Mouse (Mus musculus) gastrocnemius, postnatal 14 days (tissue): ENCODE measurements at regions not wholly inside any gene's neighbourhood (a gene's known extent, or its start where the extent isn't known, plus 50 kb on each side); places are given as distances from the start of the nearest gene placed in this dataset.

Experiments
- DNase-seq: peaks from one replicate; pipeline ENCODE4 v3.0.0; 2021; ENCODE audit warnings: mixed read lengths
- intact Hi-C: fragments of 180-260 bp; cut with DNase I; formaldehyde crosslinking; loops from one replicate; pipeline ENCODE4 v1.15.1; 2025; ENCODE audit warnings: low total_unique reads

GRCm38 (mm10) chr9:112445230-112446026 lies 209.7 kb upstream of the Arpp21 start:
- intact Hi-C loops: no loop called here

GRCm38 (mm10) chr9:112444220-112444619 lies 208.5 kb upstream of the Arpp21 start:
- no peak for DNase-seq
- intact Hi-C loops: no loop called here

More at GRCm38 (mm10) chr9:112445230-112446026, 209.7 kb upstream of the Arpp21 start:
- DNase-seq: no peak

- no peak for DNase-seq
- intact Hi-C loops: no loop called here
These were observed 200.4 kb upstream of the Arpp21 start for GRCm38 (mm10) chr9:112436094-112436493.

- intact Hi-C loops: no loop called here
These were observed 196.2 kb upstream of the Arpp21 start for GRCm38 (mm10) chr9:112431920-112432437.

GRCm38 (mm10) chr9:112429196-112429595 lies 193.5 kb upstream of the Arpp21 start:
- intact Hi-C loops: no loop called here
- no peak for DNase-seq

More at GRCm38 (mm10) chr9:112431920-112432437, 196.2 kb upstream of the Arpp21 start:
- no peak for DNase-seq

GRCm38 (mm10) chr9:112405772-112406315 lies 170.1 kb upstream of the Arpp21 start:
- intact Hi-C loops: no loop called here
- no peak for DNase-seq

GRCm38 (mm10) chr9:112370746-112371145 lies 135.0 kb upstream of the Arpp21 start:
- DNase-seq: no peak
- intact Hi-C loops: no loop called here

- intact Hi-C loops: no loop called here
- DNase-seq: no peak
These were observed 131.6 kb upstream of the Arpp21 start for GRCm38 (mm10) chr9:112367291-112367690.

GRCm38 (mm10) chr9:112361355-112361754 lies 125.6 kb upstream of the Arpp21 start:
- intact Hi-C loops: no loop called here
- DNase-seq: no peak

GRCm38 (mm10) chr9:112358711-112359298 lies 123.1 kb upstream of the Arpp21 start:
- no peak for DNase-seq
- intact Hi-C loops: no loop called here

GRCm38 (mm10) chr9:112353196-112353595 lies 117.5 kb upstream of the Arpp21 start:
- intact Hi-C loops: no loop called here
- DNase-seq: no peak

GRCm38 (mm10) chr9:112348942-112349341 lies 113.2 kb upstream of the Arpp21 start:
- intact Hi-C loops: no loop called here
- DNase-seq: no peak

- intact Hi-C loops: no loop called here
These were observed 109.1 kb upstream of the Arpp21 start for GRCm38 (mm10) chr9:112344792-112345191.

GRCm38 (mm10) chr9:112340363-112340762 lies 104.6 kb upstream of the Arpp21 start:
- intact Hi-C loops: no loop called here
- no peak for DNase-seq

More at GRCm38 (mm10) chr9:112344792-112345191, 109.1 kb upstream of the Arpp21 start:
- DNase-seq: peak; percentile 14

GRCm38 (mm10) chr9:112320016-112320415 lies 84.3 kb upstream of the Arpp21 start:
- intact Hi-C loops: no loop called here
- DNase-seq: no peak

- intact Hi-C loops: no loop called here
- DNase-seq: no peak
These were observed 73.2 kb upstream of the Arpp21 start for GRCm38 (mm10) chr9:112308950-112309349.

GRCm38 (mm10) chr9:112307837-112308236 lies 72.1 kb upstream of the Arpp21 start:
- intact Hi-C loops: no loop called here
- DNase-seq: no peak

GRCm38 (mm10) chr9:112291875-112292274 lies 56.1 kb upstream of the Arpp21 start:
- intact Hi-C loops: no loop called here
- DNase-seq: no peak
